Mouse (Mus musculus) stomach, postnatal 0 days (tissue): Measurements from ENCODE around the gene Adm. TPM values are rescaled to one million over a fixed set of nuclear protein-coding genes. Genes with fewer than 3 reads are reported as not detected.

ENCODE experiments used
- ATAC-seq: fragments of 200-750 bp; cut with Nextera tagmentation; 2 replicates; pipeline ENCODE4 v1.8.0; 2017; ENCODE audit not compliant: low FRiP score, low TSS enrichment
- DNase-seq: peaks from one replicate; pipeline ENCODE4 v3.0.0-alpha.2; 2016; ENCODE audit warnings: low spot score
- H3K27ac ChIP-seq: fragments of 300-500 bp; sonication (generic); replicated peaks from 2 replicates; pipeline ENCODE4 v1.5.1; 2014; ENCODE audit warnings: mild to moderate bottlenecking, control low read depth
- H3K27me3 ChIP-seq: fragments of 300-500 bp; sonication (generic); 2 replicates; pipeline ENCODE4 v1.6.1; 2014; ENCODE audit warnings: low read length; ENCODE audit not compliant: control insufficient read depth, insufficient read depth
- H3K36me3 ChIP-seq: fragments of 300-500 bp; sonication (generic); 2 replicates; pipeline ENCODE4 v1.6.1; 2014; ENCODE audit warnings: low read length, mixed read lengths; ENCODE audit not compliant: control insufficient read depth, insufficient read depth
- H3K4me1 ChIP-seq: fragments of 300-500 bp; sonication (generic); replicated peaks from 2 replicates; pipeline ENCODE4 v1.6.1; 2014; ENCODE audit warnings: antibody characterized with exemption; ENCODE audit not compliant: control insufficient read depth, insufficient read depth
- H3K4me2 ChIP-seq: fragments of 300-500 bp; sonication (generic); replicated peaks from 2 replicates; pipeline ENCODE4 v1.6.1; 2014; ENCODE audit warnings: low read depth, mild to moderate bottlenecking, control low read depth, moderate library complexity
- H3K4me3 ChIP-seq: fragments of 300-500 bp; sonication (generic); 2 replicates; pipeline ENCODE4 v1.5.1; 2014; ENCODE audit warnings: low read depth, low read length, control low read depth
- H3K9ac ChIP-seq: fragments of 300-500 bp; sonication (generic); 2 replicates; pipeline ENCODE4 v1.6.1; 2014; ENCODE audit warnings: mild to moderate bottlenecking, low read length, control low read depth, mixed read lengths
- H3K9me3 ChIP-seq: fragments of 300-500 bp; sonication (generic); 2 replicates; pipeline ENCODE4 v1.6.1; 2016; ENCODE audit warnings: low read length; ENCODE audit not compliant: control insufficient read depth
- CTCF ChIP-seq: IDR thresholded peaks from 2 replicates; pipeline ENCODE4 v1.5.1; 2016; ENCODE audit warnings: antibody characterized with exemption, low read depth, mild to moderate bottlenecking, moderate library complexity
- EP300 ChIP-seq: optimal IDR thresholded peaks from 2 replicates; pipeline ENCODE3; 2016; ENCODE audit warnings: antibody characterized with exemption
- WGBS: fragments of 180-500 bp; shearing (Covaris S2); extraction: QIAGEN DNeasy Blood & Tissue Kit; methylation state at CpG from one replicate; pipeline ENCODE4 v1.1.7; 2014; 5-methylcytosine and 5-hydroxymethylcytosine counted together
- polyA plus RNA-seq: library from polyadenylated mRNA; unstranded; fragments of >200 nt; fragmentation: Nextera tagmentation; extraction: Ambion mirVana; gene quantifications from 2 replicates; pipeline ENCODE4 v1.2.1, GENCODE M21; 2015

Gene Adm
- polyA plus RNA-seq, 1 experiment from 2014 or later = 4.6 TPM

DNA sequence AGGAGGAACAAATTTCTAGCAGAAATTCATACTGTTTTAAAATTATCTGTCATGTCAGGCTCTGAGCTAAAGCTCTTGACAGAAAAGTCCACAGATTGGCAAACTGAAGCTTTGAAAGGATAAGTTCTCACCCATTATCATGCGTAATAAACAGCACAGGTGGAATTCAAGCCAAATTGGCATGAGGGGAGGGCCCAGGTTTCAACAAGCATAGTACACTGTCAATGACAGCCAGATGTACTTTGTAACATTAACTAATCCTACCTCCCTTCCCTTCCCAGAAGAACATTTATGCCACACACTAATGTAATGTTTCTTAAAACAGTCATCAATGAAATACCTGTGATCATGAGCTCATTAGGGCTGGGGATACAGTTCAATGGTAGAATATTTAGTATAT, 30.3 kb upstream of the Adm start:
- WGBS = 74% methylated on average over 1 of the region's 1 CpGs
- Histone ChIP-seq H3K27ac (no peak overlapping the region), H3K9ac (no peak overlapping the region), H3K4me1 (no peaks in the 10 kb centered on the region), H3K36me3 (no peaks in the 10 kb centered on the region), H3K27me3 (no peaks in the 10 kb centered on the region), H3K9me3 (no peaks in the 10 kb centered on the region), H3K4me2 (no peak overlapping the region), H3K4me3 (no peak overlapping the region)
- TF ChIP-seq CTCF = no peak
- no peak for TF ChIP-seq EP300
- no peak for DNase-seq
- ATAC-seq = no peak

- TF ChIP-seq CTCF = no peak
- no peak for TF ChIP-seq EP300
- DNase-seq (no peak), ATAC-seq (no peak)
- no peak overlapping the region for H3K9ac ChIP-seq
- no peaks in the 10 kb centered on the region for H3K4me1 ChIP-seq
- H3K9me3 ChIP-seq = no peaks in the 10 kb centered on the region
- no peak overlapping the region for H3K4me3 ChIP-seq
- no peak overlapping the region for H3K4me2 ChIP-seq
- no peaks in the 10 kb centered on the region for H3K27me3 ChIP-seq
- H3K27ac ChIP-seq = no peak overlapping the region
- H3K36me3 ChIP-seq = no peaks in the 10 kb centered on the region
- 85% methylated on average over 4 of the region's 4 CpGs for WGBS
Observed at GRCm38 (mm10) chr7:110605476-110605875, 22.0 kb upstream of the Adm start.

- H3K27ac ChIP-seq = no peak overlapping the region
- no peaks in the 10 kb centered on the region for H3K36me3 ChIP-seq
- WGBS = 89% methylated on average over 1 of the region's 1 CpGs
- H3K4me3 ChIP-seq = no peak overlapping the region
- H3K9ac ChIP-seq = no peak overlapping the region
- no peak for ATAC-seq
- H3K4me1 ChIP-seq = no peaks in the 10 kb centered on the region
- H3K4me2 ChIP-seq = no peak overlapping the region
- TF ChIP-seq CTCF = peak; percentile 25; the same call in 1 of the 2 replicates
- no peak for TF ChIP-seq EP300
- no peaks in the 10 kb centered on the region for H3K9me3 ChIP-seq
- no peaks in the 10 kb centered on the region for H3K27me3 ChIP-seq
- no peak for DNase-seq
Observed at GRCm38 (mm10) chr7:110606906-110607305, 20.6 kb upstream of the Adm start.

GRCm38 (mm10) chr7:110613381-110614132, 13.9 kb upstream of the Adm start:
- ATAC-seq = no peak
- 0 out of 2 replicates have a peak, but pooled peaks cover 2% of the 10 kb centered on the region for H3K4me1 ChIP-seq
- no peaks in the 10 kb centered on the region for H3K9me3 ChIP-seq
- TF ChIP-seq EP300 (no peak), CTCF (no peak)
- peak overlapping the region; percentile 96 for H3K9ac ChIP-seq
- H3K36me3 ChIP-seq = no peaks in the 10 kb centered on the region
- H3K4me2 ChIP-seq = peak overlapping the region; percentile 86
- peak overlapping the region; percentile 94 for H3K4me3 ChIP-seq
- DNase-seq = peak; percentile 29
- H3K27ac ChIP-seq = peak overlapping the region; percentile 100
- H3K27me3 ChIP-seq = no peaks in the 10 kb centered on the region
- under 1% methylated on average over 17 of the region's 17 CpGs for WGBS

GRCm38 (mm10) chr7:110614133-110615063, 13.1 kb upstream of the Adm start, which contains the start of gene Sbf2:
TSS of gene Sbf2 (minus strand) at chr7:110614922.
- Histone ChIP-seq H3K9ac (peak within 1 kb of the TSS; percentile 96), H3K27ac (peak within 1 kb of the TSS; percentile 100), H3K27me3 (no peaks in the 10 kb centered on the region), H3K4me1 (0 out of 2 replicates have a peak, but pooled peaks cover 2% of the 10 kb centered on the region), H3K4me2 (peak within 1 kb of the TSS; percentile 86), H3K36me3 (no peaks in the 10 kb centered on the region), H3K9me3 (no peaks in the 10 kb centered on the region), H3K4me3 (peak within 1 kb of the TSS; percentile 94)
- 1% methylated on average over 84 of the region's 127 CpGs for WGBS
- peak; percentile 38 for TF ChIP-seq CTCF
- TF ChIP-seq EP300 = no peak
- DNase-seq (peak; percentile 92), ATAC-seq (peak; percentile 95)
